Mouse (Mus musculus): ENCODE results near the gene Plch1.
A peak's percentile ranks its signal among the peaks of the same experiment; 100 is the strongest.

The Plch1 gene

GRCm38 (mm10) chr3:63899309-63899695 is at the start of gene Plch1:
Plch1 (minus strand) TSS chr3:63899472.
- no peak for DNase-seq (ENCODE audit: low read depth in 1 of 2, low spot score in 2 of 2)

- no peak for DNase-seq (ENCODE audit: low read depth in 1 of 2, low spot score in 2 of 2)
Observed at GRCm38 (mm10) chr3:63941204-63941850, 42.1 kb upstream of the Plch1 start.

DNA sequence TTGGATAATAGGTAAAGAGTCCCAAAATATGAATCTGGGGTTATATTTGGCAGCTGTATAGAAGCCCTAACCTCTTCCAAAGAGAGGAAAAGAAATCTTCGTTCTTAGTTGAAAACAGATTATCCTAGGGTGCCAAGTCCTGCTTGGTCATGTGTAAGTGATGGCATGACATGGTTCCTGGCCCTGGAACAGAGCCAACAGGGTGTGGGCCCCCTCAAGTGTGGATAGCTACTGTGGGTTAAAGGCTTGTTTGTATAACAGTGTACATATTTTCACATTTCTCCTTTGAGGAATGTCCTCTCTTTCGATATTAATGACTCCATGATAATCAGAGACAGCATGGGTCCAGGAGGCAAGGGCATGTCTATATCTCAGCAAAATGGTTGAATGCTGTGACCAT is 39.7 kb upstream of the Plch1 start:
- no peak for DNase-seq (ENCODE audit: low read depth in 1 of 2, low spot score in 2 of 2)

DNA sequence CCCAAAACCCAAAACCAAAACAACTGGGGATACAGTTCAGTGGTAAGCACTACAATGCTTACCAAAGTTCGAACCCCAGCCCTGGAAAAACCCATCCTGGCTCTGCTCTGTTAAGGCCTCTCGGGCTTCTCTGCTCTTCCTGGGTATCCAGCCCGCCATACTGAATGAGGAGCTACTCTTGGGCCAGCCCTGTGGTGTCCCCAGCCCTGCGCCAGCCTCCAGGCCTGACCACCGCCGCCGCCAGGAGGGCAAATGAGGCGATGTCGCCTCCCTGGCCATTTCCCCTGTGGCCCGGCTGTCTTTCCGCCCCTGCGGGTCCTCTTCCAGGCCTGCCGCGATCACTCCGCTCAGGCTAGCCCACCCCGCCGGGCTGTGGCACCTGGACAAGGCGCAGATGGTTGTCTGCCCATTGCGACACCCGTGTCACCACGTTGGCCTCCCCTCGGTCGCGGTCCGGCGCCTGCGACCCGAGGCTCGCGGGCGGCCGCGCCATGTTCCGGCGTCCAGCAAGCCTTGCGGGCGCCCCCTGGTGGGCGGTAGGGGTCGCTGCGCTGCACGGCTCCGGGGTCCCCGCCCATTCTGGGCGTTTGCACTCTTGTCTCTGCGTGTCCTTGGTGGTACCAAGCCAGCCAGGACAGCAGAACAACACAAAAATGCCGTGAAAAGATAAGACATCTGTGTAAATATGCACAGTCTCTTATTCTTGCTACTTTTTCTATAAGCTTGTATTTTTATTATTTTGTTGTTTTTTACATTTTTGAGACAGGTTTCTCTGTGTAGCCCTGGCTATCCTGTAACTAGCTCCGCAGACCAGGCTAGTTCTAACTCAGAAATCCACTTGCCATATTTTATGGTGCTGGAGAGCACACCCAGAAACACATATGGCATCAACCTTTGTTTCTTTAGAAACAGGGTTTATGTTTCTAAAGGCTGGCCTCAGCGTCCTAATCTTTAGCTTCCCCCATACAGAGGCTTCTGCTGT is 29.9 kb upstream of the Plch1 start, which contains the start of gene E130311K13Rik:
TSS of gene E130311K13Rik (minus strand) at position 595 of the 982 bp plus-strand sequence.
- peak; percentile 58 to 83 for DNase-seq (ENCODE audit: low read depth in 1 of 2, low spot score in 2 of 2)

- peak in 1 of 2 experiments; percentile 1 for DNase-seq (ENCODE audit: low read depth in 1 of 2, low spot score in 2 of 2)
Observed at GRCm38 (mm10) chr3:63919634-63920033, 20.4 kb upstream of the Plch1 start.

DNA sequence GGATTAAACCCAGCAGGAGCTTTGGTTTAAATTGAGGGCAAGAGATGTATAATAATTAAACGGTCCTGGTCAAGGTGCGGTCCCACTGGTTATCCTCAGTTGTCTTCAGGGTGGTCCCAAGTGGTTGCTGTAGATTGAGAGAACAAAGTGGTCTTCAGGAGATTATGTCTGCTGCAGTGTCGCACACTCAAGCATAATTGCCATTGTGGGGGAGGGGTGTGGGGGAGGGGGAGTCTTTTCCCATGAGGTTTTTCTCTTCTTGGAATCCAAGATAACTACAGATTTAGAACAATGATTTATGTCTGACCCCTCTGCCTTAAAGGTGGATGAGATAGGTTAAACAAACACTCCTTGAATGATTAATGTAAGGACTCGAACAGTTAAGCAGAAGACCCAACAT is 11.0 kb upstream of the Plch1 start:
- no peak for DNase-seq (ENCODE audit: low read depth in 1 of 2, low spot score in 2 of 2)

DNA sequence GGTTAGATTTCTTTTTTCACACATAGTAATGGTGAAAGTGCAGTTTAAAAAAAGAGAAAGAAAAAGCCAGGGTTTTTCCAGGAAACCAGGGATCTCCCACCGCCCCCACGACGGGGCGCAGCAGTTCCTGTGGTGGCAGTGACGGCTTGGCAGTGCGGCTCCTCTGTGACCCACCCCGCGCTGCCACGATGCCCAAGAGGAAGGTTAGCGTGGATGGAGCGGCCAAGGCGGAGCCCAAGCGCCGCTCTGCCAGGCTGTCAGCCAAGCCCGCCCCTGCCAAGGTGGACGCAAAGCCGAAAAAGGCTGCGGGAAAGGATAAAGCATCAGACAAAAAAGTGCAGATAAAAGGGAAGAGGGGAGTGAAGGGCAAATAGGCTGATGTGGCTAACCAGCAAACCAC is 6.0 kb upstream of the Plch1 start:
- no peak for DNase-seq (ENCODE audit: low read depth in 1 of 2, low spot score in 2 of 2)

DNA sequence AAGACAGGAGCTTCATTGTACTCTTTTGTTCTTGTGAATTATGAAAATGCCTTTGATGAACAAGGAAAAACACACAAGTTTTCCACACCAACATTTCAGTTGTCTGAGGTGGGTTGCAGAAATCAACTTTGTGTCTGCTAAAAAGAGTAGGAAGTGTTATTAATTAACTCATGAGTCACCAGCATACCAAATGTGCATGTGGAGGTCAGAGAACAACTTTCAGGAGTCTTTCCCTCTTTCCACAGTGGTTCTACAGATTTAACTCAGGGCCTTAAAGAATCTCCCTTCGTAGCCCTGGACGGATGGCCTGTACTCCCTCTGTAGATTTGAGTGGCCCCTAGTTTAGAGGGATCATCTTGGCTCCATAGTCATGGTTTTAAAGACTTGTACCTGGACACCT is 4.9 kb upstream of the Plch1 start:
- DNase-seq (ENCODE audit: low read depth in 1 of 2, low spot score in 2 of 2), result no peak

DNA sequence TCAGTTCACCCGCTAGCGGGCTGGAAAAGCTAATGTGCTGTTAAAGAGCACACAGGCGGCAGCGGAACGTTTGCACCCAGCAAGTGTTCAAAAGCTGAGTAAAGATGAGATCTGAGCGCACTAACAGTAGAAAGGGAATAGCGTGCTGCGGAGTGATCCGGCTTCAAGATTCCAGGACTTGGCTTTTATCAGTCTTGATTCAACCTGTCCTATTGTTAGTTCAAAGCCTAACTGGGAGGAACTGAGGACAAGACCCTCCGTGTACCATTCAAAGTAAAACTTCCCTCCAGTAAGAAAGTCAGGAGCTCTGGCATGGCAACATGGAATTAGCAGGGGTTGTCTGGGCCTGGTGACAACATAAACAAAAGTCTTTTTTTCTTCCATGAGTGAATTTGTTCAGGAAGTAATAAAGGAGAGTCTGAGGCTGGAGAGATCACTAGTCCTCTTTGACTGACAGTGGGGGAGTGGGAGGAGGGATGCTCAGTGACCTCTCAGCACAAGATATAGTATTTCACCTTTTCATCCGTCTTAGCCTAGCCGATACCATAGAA is 824 bp upstream of the Plch1 start:
- no peak for DNase-seq (ENCODE audit: low read depth in 1 of 2, low spot score in 2 of 2)

DNA sequence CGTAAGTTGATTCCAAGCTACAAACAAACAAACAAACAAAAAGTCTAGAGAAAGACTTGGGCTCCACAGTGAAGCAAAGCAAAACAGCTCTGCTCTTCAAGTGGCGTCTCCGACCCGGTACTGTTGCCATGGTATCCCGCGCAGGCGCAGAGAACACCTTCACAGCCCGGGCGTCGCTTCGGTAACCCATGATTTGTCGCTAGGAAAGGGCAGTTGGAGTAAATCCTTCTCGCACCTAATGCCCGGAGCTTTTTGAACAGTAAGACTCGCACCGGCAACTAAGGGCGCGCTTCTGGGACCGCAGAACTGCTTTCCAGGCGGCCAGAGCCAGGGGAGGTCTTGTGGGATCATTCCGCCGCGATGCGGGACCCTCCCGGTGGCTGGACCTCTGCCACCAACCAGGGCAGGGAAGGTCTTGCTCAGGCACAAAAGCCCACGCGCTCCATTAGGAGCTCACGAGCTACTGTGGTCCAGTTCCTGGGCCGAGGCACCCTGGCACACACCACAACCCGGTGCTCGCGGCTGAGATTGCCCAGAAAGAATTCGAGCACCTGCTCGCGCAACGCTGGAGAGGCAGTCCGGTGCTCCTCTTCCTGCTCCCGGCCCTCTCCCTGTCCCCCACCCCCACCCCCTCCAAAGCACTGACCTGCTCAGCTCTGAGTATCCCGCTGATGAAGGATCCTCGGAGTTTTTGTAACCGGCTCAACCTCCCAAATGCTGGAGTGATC is 527 bp downstream of the Plch1 start:
- DNase-seq (ENCODE audit: low read depth in 1 of 2, low spot score in 2 of 2), result no peak

DNA sequence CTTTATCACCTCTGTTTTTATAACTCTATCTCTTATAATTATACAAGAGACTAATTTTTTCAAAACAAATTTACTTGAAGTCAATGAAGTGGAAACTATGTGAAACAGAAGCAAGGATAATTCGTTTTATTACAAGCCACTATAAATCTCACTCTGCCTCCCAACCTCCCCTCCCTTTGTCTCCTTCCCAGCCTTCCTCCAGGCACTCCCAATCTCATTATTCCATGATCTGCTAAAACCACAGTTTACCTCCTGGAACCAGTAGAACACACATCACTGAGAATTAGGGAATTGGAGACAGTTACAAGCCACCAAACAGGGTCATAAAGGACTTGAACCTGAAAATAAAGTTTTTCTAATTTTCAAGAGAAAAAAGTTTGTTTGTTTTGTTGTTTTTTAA is 2.1 kb downstream of the Plch1 start:
- no peak for DNase-seq (ENCODE audit: low read depth in 1 of 2, low spot score in 2 of 2)

DNA sequence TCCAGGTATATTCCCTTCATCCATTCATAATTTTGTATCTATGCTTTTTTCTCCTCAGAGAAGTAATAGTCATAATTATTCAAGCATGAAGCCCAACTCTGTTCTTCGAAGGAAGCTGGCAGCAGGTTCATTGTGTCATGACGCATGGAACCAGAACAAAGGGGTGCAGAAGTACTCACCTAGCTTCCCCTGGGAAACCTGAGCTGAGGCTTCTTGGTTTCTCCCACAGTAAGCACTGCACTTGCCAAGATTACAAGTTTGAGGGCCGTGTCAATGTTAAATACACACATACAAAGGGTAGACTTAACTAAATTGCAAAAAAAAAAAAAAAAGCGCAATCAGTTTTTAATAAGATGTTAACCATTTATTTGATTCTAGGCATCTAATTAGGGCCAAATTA is 3.0 kb downstream of the Plch1 start:
- no peak for DNase-seq (ENCODE audit: low read depth in 1 of 2, low spot score in 2 of 2)

DNA sequence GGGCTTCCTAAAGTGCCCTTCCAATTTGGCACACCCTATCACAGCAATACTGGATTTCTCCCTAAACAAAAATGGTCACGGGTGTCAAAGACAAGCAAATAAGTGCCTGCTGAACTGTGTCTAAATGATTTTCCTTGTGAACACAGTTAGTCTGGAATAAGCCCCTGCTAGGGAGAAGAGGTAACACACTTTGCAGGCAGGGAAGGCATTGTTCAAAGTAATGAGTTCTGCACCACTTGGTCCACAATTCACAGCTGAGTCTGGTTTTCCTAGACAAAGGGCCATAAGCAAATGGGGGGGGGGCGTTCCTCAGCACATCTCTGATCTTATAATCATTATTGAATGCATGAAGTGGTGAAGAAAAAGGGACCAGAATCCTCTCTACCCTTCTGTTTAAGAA is 3.5 kb downstream of the Plch1 start:
- DNase-seq (ENCODE audit: low read depth in 1 of 2, low spot score in 2 of 2), result no peak

DNA sequence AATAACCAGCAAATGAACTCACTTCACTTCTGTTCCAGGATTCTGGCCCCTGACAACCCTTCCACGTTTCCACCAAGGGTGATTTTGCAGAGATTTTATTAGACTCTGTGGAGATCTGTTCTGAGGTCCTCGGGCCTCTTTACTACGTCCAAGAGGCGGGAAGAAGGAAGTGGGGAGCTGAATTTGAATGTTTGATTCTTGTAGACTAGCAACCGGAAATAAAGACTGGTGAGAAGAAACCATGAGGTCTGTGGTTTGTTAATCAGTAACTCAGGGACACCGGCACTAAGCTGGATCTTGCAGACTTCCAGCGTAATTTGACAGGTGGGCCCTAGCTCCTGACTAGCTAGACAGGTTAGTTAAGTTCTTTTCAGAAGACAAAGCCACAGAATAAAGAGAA is 5.6 kb downstream of the Plch1 start:
- no peak for DNase-seq (ENCODE audit: low read depth in 1 of 2, low spot score in 2 of 2)

DNA sequence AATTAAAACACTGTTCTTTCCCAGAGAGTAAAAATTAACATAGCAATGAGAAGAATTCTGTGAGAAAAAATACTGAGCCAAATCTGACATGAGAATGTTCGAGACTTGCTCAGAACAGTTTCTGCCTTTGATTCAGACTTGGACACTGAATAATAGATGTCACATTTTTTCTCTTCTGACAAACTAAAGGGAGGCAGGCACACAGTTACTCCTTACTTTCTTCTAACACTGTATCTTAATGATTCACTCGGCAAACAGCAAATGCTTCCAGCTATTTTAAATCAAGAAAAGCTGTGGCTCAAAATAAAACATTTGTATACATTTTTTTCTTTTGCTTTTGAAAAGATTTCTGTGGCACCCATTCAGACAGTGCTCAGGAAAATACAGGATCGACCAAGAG is 7.1 kb downstream of the Plch1 start:
- DNase-seq (ENCODE audit: low read depth in 1 of 2, low spot score in 2 of 2), result no peak

DNA sequence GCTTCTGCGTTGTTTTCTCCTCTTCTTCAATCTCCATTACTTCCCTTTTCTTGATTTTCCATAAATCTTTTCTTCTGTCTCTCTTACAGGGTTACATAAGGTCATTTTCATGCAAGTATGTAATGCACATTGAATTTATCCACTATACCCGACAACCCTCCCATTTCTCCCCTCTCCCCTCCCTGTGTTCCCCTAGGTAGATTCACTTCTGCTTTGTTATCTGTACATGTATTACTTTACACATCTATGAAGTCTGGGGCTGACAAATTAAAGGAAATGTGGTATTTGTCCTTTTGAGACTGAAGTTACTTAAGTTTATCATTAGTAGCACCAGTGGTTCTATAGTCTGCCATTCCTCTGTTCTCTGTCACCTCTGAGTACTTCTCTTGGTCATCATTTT is 18.2 kb downstream of the Plch1 start:
- no peak for DNase-seq (ENCODE audit: low read depth in 1 of 2, low spot score in 2 of 2)

- no peak for DNase-seq (ENCODE audit: low read depth in 1 of 2, low spot score in 2 of 2)
Observed at GRCm38 (mm10) chr3:63878995-63879666, 20.1 kb downstream of the Plch1 start.

DNA sequence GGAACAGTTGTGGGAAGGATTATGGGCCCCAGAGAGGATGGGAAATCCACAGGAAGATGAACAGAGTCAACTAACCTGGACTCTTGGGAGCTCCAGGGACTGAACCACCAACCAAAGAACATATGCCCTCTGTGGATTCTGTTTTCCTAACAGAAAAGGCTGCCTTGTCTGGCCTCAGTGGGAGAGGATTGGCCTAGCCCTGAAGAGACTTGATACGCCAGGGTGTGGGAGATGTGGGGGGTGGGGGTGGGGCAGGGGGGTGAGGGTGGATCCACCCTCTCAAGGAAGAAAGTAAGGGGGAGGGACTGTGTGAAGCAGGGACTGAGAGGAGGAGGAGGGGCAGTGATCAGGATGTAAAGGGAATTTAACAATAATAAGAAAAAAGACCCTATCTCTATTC is 26.5 kb downstream of the Plch1 start:
- DNase-seq (ENCODE audit: low read depth in 1 of 2, low spot score in 2 of 2), result no peak

GRCm38 (mm10) chr3:63871249-63871648 is 28.0 kb downstream of the Plch1 start:
- DNase-seq (ENCODE audit: low read depth in 1 of 2, low spot score in 2 of 2), result no peak

DNA sequence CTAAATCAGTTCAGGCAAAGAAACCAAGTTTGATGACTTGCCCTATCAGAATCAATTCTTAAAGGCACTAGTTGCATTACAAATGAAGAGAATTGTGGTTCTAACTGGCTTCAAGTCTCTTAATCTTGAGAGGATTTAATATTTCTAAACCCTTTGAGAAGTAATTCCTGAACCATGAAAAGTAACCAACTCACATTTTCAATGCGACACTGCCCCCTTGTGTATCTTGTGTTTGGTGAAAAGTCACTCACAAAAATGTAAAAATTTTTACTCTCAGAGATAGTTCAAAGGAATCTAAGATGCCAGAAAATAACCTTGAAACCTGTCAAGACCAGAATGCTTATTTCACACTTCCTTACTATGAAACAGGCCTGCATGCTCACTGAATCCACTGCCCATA is 31.0 kb downstream of the Plch1 start:
- no peak for DNase-seq (ENCODE audit: low read depth in 1 of 2, low spot score in 2 of 2)

GRCm38 (mm10) chr3:63865069-63865468 is 34.2 kb downstream of the Plch1 start:
- no peak for DNase-seq (ENCODE audit: low read depth in 1 of 2, low spot score in 2 of 2)

Measured in monocyte, adult 2 months (primary cell).